Mouse (Mus musculus) neural tube, embryonic 12.5 days (tissue): ENCODE data around the gene Palm. TPM values are rescaled to one million over a fixed set of nuclear protein-coding genes. Genes with fewer than 3 reads are reported as not detected.
A peak's percentile ranks its signal among the peaks of the same experiment; 100 is the strongest.

ENCODE experiments used
- ATAC-seq: fragments of 200-750 bp; cut with Nextera tagmentation; 2 replicates; pipeline ENCODE4 v1.8.0; 2017; ENCODE audit warnings: low read depth, mild to moderate bottlenecking, moderate TSS enrichment, moderate library complexity; ENCODE audit not compliant: low FRiP score
- H3K27ac ChIP-seq: fragments of 300-500 bp; sonication (generic); 2 replicates; pipeline ENCODE4 v1.5.1; 2016
- H3K27me3 ChIP-seq: fragments of 300-500 bp; sonication (generic); replicated peaks from 2 replicates; pipeline ENCODE4 v1.6.1; 2016; ENCODE audit warnings: mild to moderate bottlenecking
- H3K36me3 ChIP-seq: fragments of 300-500 bp; sonication (generic); 2 replicates; pipeline ENCODE4 v1.6.1; 2016; ENCODE audit warnings: mild to moderate bottlenecking
- H3K4me1 ChIP-seq: fragments of 300-500 bp; sonication (generic); 2 replicates; pipeline ENCODE4 v1.6.1; 2016
- H3K4me2 ChIP-seq: fragments of 300-500 bp; sonication (generic); replicated peaks from 2 replicates; pipeline ENCODE4 v1.6.1; 2016; ENCODE audit warnings: mild to moderate bottlenecking
- H3K4me3 ChIP-seq: fragments of 300-500 bp; sonication (generic); 2 replicates; pipeline ENCODE4 v1.5.1; 2016
- H3K9ac ChIP-seq: fragments of 300-500 bp; sonication (generic); 2 replicates; pipeline ENCODE4 v1.6.1; 2016; ENCODE audit warnings: mild to moderate bottlenecking
- H3K9me3 ChIP-seq: fragments of 300-500 bp; sonication (generic); 2 replicates; pipeline ENCODE4 v1.6.1; 2016; ENCODE audit warnings: mild to moderate bottlenecking
- WGBS: fragments of 180-500 bp; shearing (Covaris S2); methylation state at CpG from one replicate; pipeline ENCODE4 v1.1.7; 2016; 5-methylcytosine and 5-hydroxymethylcytosine counted together
- polyA plus RNA-seq: library from polyadenylated mRNA; unstranded; fragments of >200 nt; fragmentation: Nextera tagmentation; extraction: Ambion mirVana; gene quantifications from 2 replicates; pipeline ENCODE4 v1.2.1, GENCODE M21; 2016

Palm gene
- polyA plus RNA-seq, 1 experiment from 2014 or later, result 205 TPM

DNA sequence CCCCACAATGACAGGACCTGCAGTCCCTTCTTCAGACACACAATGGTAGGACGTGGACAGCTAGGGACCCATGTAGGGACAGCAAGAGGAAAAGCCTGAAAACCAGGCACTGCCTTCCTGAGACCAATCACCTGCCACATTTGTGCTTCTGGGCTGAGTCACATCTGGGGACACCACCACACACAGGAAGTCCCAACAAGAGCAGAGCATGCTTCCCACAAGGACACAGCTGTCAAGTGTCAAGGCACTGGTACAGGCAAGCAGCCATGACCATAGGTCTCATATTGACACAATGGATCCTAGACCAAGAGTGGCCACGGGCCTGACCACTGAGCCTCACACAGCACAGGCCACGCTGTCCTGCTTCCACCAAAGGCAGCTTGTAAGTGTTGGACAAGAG is 30.5 kb upstream of the Palm start:
- 93% methylated on average over 3 of the region's 3 CpGs for WGBS
- no peak overlapping the region for H3K4me3 ChIP-seq
- no peaks in the 10 kb centered on the region for H3K9me3 ChIP-seq
- no peak overlapping the region for H3K9ac ChIP-seq
- no peaks in the 10 kb centered on the region for H3K27me3 ChIP-seq
- H3K4me1 ChIP-seq, result peaks cover 18% of the 10 kb centered on the region
- ATAC-seq, result no peak
- H3K4me2 ChIP-seq, result no peak overlapping the region
- peaks cover 45% of the 10 kb centered on the region for H3K36me3 ChIP-seq
- H3K27ac ChIP-seq, result no peak overlapping the region

DNA sequence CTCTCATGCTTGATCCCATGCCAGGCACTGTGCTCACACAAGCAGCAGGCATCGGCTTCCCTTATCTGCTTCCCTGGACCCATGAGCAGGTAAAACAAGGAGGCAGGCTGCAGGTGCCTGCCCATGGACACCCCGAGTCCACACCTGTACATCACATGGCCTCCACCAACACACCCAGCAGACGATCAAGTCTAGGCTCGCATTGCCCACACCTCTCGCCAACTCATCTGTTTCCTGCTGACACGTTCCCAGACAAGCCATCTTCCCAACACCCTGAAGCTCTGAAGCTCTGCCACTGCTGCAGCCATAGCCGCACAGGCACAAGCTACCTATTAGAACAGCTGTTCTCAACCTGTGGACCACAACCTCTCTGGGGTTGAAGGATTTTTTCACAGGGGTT is 29.1 kb upstream of the Palm start:
- H3K27ac ChIP-seq, result no peak overlapping the region
- H3K27me3 ChIP-seq, result no peaks in the 10 kb centered on the region
- H3K4me1 ChIP-seq, result peaks cover 23% of the 10 kb centered on the region
- H3K9me3 ChIP-seq, result no peaks in the 10 kb centered on the region
- peaks cover 32% of the 10 kb centered on the region for H3K36me3 ChIP-seq
- 85% methylated on average over 7 of the region's 7 CpGs for WGBS
- no peak overlapping the region; the same call in 1 of the 2 replicates for H3K4me2 ChIP-seq
- H3K9ac ChIP-seq, result 0 out of 2 replicates have a peak overlapping the region, but pooled peaks have one; percentile 5
- H3K4me3 ChIP-seq, result no peak overlapping the region
- ATAC-seq, result no peak

DNA sequence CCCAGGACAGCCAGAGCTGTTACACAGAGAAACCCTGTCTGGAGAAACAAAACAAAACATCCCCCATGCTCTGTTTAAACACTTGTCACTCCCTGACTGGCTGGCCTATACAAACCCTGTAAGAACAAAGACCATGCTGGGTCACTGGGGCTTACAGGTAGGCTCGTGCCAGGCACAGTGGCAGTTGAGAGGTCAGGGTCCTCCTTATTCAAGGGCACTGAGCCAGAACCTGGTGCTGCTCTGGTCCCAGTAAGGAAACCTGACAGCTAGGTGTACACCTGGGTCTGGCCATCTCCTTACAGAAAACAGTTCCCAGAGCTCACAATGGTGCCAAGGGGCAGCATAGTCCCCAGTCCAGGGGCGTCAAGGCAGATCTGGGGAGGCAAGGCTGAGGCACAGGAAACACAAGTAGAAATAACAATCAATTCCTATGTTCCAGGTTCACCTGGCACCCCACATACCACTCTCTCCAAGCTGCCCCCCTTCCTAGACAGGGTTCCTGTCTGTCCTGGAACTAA is 28.1 kb upstream of the Palm start:
- H3K4me3 ChIP-seq, result peak overlapping the region; percentile 95
- peaks cover 23% of the 10 kb centered on the region for H3K4me1 ChIP-seq
- ATAC-seq, result no peak
- no peaks in the 10 kb centered on the region for H3K9me3 ChIP-seq
- WGBS, result 76% methylated on average over 2 of the region's 2 CpGs
- H3K9ac ChIP-seq, result peak overlapping the region; percentile 93
- H3K27me3 ChIP-seq, result no peaks in the 10 kb centered on the region
- H3K27ac ChIP-seq, result no peak overlapping the region
- peak overlapping the region; percentile 97 for H3K4me2 ChIP-seq
- H3K36me3 ChIP-seq, result peaks cover 23% of the 10 kb centered on the region

DNA sequence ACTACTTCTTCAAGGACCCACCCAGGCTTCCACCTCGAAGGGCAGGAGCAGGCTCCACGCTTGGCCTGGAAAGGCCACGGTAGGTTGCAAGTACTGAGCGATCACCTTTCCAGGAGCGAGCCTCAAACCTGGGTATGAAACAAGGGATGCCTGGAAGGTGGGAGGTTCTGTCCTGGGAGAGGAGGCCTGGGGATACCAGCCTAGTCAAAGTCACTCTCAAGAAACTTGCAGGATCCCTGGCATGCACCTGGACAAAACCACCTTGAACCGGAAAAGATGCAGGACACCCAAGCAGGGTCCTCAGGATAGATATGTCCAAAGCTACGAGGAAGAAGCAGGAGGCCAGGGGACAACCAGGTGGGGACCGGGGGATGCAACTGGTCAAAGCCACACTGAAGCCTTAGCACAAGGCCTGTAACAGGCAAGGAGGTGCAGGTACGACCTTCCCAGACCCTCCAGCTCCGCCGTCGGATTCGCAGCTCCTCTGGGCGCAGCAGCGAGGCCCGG is 27.3 kb upstream of the Palm start:
- H3K27me3 ChIP-seq, result no peaks in the 10 kb centered on the region; the same call in 1 of the 2 replicates
- 8% methylated on average over 16 of the region's 16 CpGs for WGBS
- peak; percentile 12 for ATAC-seq
- peak overlapping the region; percentile 93 for H3K9ac ChIP-seq
- peak overlapping the region; percentile 95 for H3K4me3 ChIP-seq
- peak overlapping the region; percentile 97 for H3K4me2 ChIP-seq
- H3K27ac ChIP-seq, result peak overlapping the region; percentile 77; the same call in 1 of the 2 replicates
- peaks cover 23% of the 10 kb centered on the region for H3K4me1 ChIP-seq
- peaks cover 15% of the 10 kb centered on the region for H3K36me3 ChIP-seq
- H3K9me3 ChIP-seq, result no peaks in the 10 kb centered on the region

DNA sequence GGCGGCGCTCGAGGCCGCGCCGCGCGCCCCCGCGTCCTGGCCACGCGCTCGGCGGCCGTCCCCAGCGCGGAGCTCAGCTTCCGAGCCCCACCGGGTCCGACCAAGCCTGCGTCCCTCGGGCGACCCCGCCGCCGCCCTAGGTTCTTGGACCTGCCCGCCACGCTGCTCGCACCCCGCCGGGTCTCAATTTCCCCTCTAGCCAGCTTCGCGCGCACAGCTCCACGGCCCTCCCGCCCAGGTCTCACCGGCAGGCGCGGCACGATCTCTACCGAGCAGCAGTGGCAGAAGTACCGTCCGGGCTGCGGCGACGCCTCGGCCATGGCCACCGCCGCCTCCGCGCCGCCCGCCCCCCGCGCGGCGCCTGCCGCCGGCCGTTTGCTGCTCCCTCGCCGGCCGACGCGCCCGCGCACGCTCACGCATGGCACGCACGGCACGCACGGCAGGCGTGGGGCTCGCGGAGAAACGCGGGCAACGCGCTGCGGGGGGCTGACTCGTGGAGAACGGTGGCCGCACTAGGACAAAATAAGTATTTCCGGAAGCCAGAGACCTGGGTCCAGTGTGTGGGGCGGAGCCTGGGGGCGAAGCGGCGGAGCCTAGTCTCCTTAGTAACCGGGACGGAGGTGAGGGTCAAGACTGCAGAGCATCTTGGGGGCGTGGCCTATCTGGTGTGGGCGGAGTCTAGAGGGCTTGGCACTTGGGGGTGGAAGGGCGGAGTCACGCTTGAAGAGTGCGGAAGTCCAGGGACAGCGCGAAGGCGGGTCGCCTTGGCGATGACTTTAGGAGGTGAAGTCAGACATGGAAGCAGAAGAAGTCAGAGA is 26.7 kb upstream of the Palm start, which contains the start of gene Rnf126:
Gene Rnf126, minus strand, starts transcription at position 445 of the 818 bp plus-strand sequence.
- H3K9ac ChIP-seq, result peak within 1 kb of the TSS; percentile 93
- peak within 1 kb of the TSS; percentile 95 for H3K4me3 ChIP-seq
- no peaks in the 10 kb centered on the region; the same call in 1 of the 2 replicates for H3K27me3 ChIP-seq
- no peaks in the 10 kb centered on the region for H3K9me3 ChIP-seq
- peak within 1 kb of the TSS; percentile 97 for H3K4me2 ChIP-seq
- ATAC-seq, result peak; percentile 92
- H3K4me1 ChIP-seq, result peaks cover 23% of the 10 kb centered on the region
- peak within 1 kb of the TSS; percentile 77 for H3K27ac ChIP-seq
- peaks cover 9% of the 10 kb centered on the region for H3K36me3 ChIP-seq
- under 1% methylated on average over 101 of the region's 101 CpGs for WGBS

DNA sequence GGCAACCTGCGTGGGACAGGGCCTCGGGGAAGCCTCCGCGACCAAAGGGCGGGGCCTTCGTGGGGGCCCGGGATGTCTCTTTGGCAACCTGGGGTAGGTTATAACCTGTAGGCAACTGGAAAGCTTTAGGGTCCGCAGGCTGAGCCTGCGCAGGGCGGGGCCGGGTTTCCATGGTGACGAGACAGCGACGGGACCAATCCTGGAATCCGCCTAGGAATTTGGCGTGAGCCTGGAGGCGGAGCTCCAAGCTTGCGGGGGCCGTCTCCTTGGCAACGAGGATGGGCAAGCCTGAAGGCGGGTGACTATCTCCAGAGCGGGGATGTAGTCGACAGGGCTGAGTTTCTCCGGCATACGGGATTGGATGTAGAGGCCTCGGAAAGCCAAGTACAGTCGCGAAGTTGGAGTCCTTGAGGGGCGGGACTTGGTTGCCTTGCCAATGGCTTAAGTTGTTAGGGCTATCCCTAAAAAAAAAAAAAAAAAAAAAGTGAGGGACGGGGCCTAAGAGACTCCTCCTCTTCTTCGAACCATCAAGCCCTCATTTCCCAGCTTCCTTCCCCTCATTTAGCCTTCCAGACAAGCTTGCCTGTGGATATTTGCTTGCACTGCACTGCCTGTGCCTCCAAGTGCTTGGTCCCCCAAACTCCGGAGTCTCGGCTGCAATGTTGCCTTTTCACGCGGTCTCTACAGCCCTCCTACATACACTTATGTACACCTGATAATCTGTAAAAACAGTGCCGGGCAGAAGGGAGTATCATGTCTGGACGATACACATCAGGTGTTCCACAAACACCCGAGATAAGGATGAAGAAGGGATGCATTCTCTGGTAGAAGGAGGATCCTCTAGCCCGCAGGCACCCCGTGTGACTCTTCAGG is 25.8 kb upstream of the Palm start:
- H3K9me3 ChIP-seq, result no peaks in the 10 kb centered on the region
- peak; percentile 85 for ATAC-seq
- no peaks in the 10 kb centered on the region; the same call in 1 of the 2 replicates for H3K27me3 ChIP-seq
- H3K27ac ChIP-seq, result peak overlapping the region; percentile 70
- H3K36me3 ChIP-seq, result no peaks in the 10 kb centered on the region; the same call in 1 of the 2 replicates
- H3K4me2 ChIP-seq, result peak overlapping the region; percentile 97
- peak overlapping the region; percentile 93 for H3K9ac ChIP-seq
- H3K4me1 ChIP-seq, result peaks cover 23% of the 10 kb centered on the region
- 12% methylated on average over 40 of the region's 40 CpGs for WGBS
- peak overlapping the region; percentile 95 for H3K4me3 ChIP-seq

DNA sequence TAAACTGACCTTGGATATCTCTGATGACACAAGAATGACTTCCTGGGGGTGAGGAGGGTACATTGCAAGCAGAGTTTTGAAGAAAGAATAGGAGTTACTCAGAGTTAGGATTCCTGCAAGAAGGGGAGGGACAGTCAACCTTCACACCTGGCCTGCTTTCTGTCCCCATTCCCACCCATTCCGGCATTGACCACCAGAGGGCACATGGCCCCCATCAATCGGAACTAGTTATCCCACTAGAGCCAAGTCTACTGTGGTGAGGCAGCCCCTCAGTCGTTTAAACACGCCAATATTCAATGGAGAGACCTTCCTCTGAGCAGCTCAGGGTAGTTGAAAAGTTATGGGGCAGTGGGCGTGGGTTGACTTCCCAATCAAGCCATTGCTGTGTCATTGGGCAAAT is 25.0 kb upstream of the Palm start:
- H3K4me2 ChIP-seq, result 0 out of 2 replicates have a peak overlapping the region, but pooled peaks have one; percentile 97

DNA sequence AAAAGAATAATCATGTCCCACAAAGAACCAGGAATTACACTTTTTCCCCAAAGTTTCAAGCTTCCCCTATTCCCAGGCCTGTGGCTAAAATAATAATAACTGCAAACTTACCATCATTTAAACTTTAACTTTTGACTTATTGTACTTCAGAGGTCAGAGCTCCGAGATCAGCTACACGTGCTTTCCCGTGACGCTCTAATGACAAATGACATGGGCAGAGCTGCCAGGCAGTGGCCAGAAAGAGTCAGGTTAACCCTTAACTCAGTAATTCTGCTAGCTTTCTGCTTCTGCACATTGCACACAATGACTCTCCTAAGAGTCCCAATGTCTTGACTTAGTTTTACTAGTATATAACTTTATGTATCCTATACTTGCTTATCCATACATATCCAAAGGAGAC is 24.0 kb upstream of the Palm start:
- H3K4me2 ChIP-seq, result no peak overlapping the region
- H3K9ac ChIP-seq, result no peak overlapping the region
- peaks cover 23% of the 10 kb centered on the region for H3K4me1 ChIP-seq
- no peak for ATAC-seq
- no peaks in the 10 kb centered on the region; the same call in 1 of the 2 replicates for H3K27me3 ChIP-seq
- H3K27ac ChIP-seq, result no peak overlapping the region
- H3K4me3 ChIP-seq, result no peak overlapping the region
- H3K9me3 ChIP-seq, result no peaks in the 10 kb centered on the region
- no peaks in the 10 kb centered on the region for H3K36me3 ChIP-seq
- WGBS, result 46% methylated on average over 4 of the region's 4 CpGs

More for the DNA sequence above, 25.0 kb upstream of the Palm start:
- under 1% methylated on average over 5 of the region's 5 CpGs for WGBS
- Histone ChIP-seq H3K4me3 (no peak overlapping the region), H3K36me3 (no peaks in the 10 kb centered on the region), H3K27ac (no peak overlapping the region), H3K27me3 (no peaks in the 10 kb centered on the region; the same call in 1 of the 2 replicates), H3K9ac (no peak overlapping the region), H3K9me3 (no peaks in the 10 kb centered on the region), H3K4me1 (peaks cover 23% of the 10 kb centered on the region)
- ATAC-seq, result no peak

DNA sequence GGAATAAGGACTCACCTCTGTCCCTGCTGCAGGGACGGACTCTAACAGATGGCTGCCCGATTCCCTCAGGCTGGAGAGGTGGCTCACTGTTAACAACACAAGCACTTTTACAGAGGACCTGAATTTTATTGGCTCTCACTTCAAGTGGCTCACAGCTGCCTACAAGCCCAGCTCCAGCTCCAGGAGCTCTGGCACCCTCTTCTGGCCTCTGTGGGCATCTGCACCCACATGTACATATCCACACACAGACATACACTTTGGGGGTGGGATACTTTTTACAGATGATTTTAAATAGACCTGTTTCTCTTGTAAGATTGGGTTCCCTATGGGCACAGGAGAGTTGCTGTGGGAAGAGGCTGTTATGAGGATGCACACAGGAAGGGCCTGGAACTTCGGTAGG is 21.1 kb upstream of the Palm start:
- 89% methylated on average over 3 of the region's 3 CpGs for WGBS
- no peaks in the 10 kb centered on the region for H3K36me3 ChIP-seq
- H3K9me3 ChIP-seq, result 0 out of 2 replicates have a peak, but pooled peaks cover 6% of the 10 kb centered on the region
- no peak overlapping the region for H3K9ac ChIP-seq
- no peak overlapping the region for H3K4me3 ChIP-seq
- no peak overlapping the region for H3K27ac ChIP-seq
- ATAC-seq, result no peak
- H3K4me2 ChIP-seq, result no peak overlapping the region
- H3K27me3 ChIP-seq, result peaks cover 12% of the 10 kb centered on the region
- H3K4me1 ChIP-seq, result peaks cover 12% of the 10 kb centered on the region

DNA sequence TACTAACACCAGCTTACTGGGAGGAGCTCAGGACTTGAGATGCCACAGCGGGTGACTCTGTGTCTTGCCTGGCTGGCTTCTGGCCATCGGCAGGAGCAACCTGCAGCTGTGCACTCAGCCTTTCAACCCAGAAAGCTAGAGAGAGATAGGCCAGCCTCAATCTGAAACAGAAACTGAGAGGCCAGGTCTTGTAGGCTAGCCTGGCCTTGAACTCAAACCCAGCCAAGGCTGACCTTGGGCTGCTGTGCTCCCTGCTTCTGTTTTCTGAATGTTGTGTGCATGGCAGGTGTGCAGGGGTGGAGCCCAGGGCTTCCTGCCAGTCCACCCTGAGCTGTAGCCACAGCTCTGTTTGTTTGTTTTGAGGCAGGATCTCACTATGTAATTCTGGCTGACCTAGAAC is 20.2 kb upstream of the Palm start:
- 0 out of 2 replicates have a peak, but pooled peaks cover 6% of the 10 kb centered on the region for H3K9me3 ChIP-seq
- H3K36me3 ChIP-seq, result no peaks in the 10 kb centered on the region
- H3K27me3 ChIP-seq, result peaks cover 21% of the 10 kb centered on the region
- H3K9ac ChIP-seq, result no peak overlapping the region
- no peak overlapping the region for H3K27ac ChIP-seq
- no peak overlapping the region for H3K4me2 ChIP-seq
- H3K4me3 ChIP-seq, result no peak overlapping the region
- peaks cover 15% of the 10 kb centered on the region for H3K4me1 ChIP-seq
- WGBS, result 95% methylated on average over 2 of the region's 2 CpGs
- ATAC-seq, result no peak

DNA sequence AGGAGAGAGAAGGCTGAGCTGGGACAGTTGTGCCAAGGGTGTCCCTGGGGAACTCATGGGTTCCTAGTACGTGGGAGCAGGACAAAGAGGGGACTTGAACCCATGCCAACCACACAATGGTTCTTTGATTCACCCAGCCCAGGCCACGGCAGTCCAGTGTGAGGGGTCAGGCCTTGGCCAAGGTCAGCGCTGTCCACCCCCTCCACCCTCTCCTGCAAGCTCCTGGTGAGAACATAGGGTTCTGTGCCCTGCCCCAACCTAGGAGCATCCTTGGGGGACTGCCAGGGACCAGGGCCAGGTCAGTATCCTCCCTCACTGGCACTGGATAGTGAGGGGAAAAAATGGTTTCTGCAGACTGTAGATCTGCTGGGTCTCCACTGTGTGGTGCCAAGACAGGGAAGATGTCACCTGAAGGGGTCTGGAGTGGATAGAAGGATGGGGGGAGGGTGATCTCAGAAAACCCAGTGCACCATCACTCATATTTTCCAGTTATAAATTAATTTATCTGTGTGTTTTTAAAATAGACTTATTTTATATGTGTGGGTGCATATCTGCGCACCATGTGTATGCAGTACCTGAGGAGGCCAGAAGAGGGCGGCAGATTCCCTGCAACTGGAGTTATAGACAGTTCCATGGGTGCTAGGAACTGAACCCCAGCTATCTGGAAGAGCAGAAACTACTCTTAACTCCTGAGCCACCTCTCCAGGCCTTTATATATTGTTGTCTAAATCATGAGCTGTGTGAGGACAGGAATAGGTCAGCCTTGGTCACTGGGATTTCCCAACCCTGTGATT is 18.7 kb upstream of the Palm start:
- peaks cover 35% of the 10 kb centered on the region for H3K27me3 ChIP-seq
- WGBS, result 73% methylated on average over 5 of the region's 5 CpGs
- no peak overlapping the region for H3K27ac ChIP-seq
- no peak overlapping the region for H3K9ac ChIP-seq
- no peak overlapping the region for H3K4me2 ChIP-seq
- ATAC-seq, result no peak
- no peaks in the 10 kb centered on the region for H3K36me3 ChIP-seq
- 0 out of 2 replicates have a peak, but pooled peaks cover 6% of the 10 kb centered on the region for H3K9me3 ChIP-seq
- H3K4me1 ChIP-seq, result peaks cover 22% of the 10 kb centered on the region
- H3K4me3 ChIP-seq, result no peak overlapping the region
